Mouse (Mus musculus) heart, embryonic 16.5 days (tissue): ENCODE measurements around the gene Stard3. TPM values are rescaled to one million over a fixed set of nuclear protein-coding genes. Genes with fewer than 3 reads are reported as not detected.

Experiments used
- ATAC-seq: fragments of 200-750 bp; cut with Nextera tagmentation; replicated peaks from 2 replicates; pipeline ENCODE4 v1.8.0; 2017; ENCODE audit warnings: moderate number of reproducible peaks; ENCODE audit not compliant: insufficient read depth, low FRiP score; ENCODE audit errors: extremely low read depth
- H3K27ac ChIP-seq: fragments of 300-500 bp; sonication (generic); 2 replicates; pipeline ENCODE4 v1.5.1; 2014; ENCODE audit warnings: mild to moderate bottlenecking, low read length, control low read depth, moderate library complexity
- H3K27me3 ChIP-seq: fragments of 300-500 bp; sonication (generic); 2 replicates; pipeline ENCODE4 v1.6.1; 2014; ENCODE audit warnings: low read length, mixed read lengths; ENCODE audit not compliant: control insufficient read depth, insufficient read depth
- H3K36me3 ChIP-seq: fragments of 300-500 bp; sonication (generic); 2 replicates; pipeline ENCODE4 v1.6.1; 2014; ENCODE audit not compliant: control insufficient read depth, insufficient read depth
- H3K4me1 ChIP-seq: fragments of 300-500 bp; sonication (generic); 2 replicates; pipeline ENCODE4 v1.6.1; 2014; ENCODE audit warnings: low read length, mixed read lengths; ENCODE audit not compliant: control insufficient read depth, insufficient read depth
- H3K4me2 ChIP-seq: fragments of 300-500 bp; sonication (generic); 2 replicates; pipeline ENCODE4 v1.6.1; 2014; ENCODE audit warnings: low read depth, mild to moderate bottlenecking, control low read depth, low read length
- H3K4me3 ChIP-seq: fragments of 300-500 bp; sonication (generic); 2 replicates; pipeline ENCODE4 v1.5.1; 2014; ENCODE audit warnings: mild to moderate bottlenecking, control low read depth, low read length
- H3K9ac ChIP-seq: fragments of 300-500 bp; sonication (generic); 2 replicates; pipeline ENCODE4 v1.6.1; 2014; ENCODE audit warnings: low read length, control low read depth
- H3K9me3 ChIP-seq: fragments of 300-500 bp; sonication (generic); replicated peaks from 2 replicates; pipeline ENCODE4 v1.6.1; 2016; ENCODE audit warnings: low read length; ENCODE audit not compliant: control insufficient read depth
- WGBS: fragments of 180-500 bp; shearing (Covaris S2); extraction: QIAGEN DNeasy Blood & Tissue Kit; methylation state at CpG from one replicate; pipeline ENCODE4 v1.1.7; 2014; 5-methylcytosine and 5-hydroxymethylcytosine counted together
- polyA plus RNA-seq: library from polyadenylated mRNA; unstranded; fragments of >200 nt; fragmentation: Nextera tagmentation; extraction: Ambion mirVana; gene quantifications from 2 replicates; pipeline ENCODE4 v1.2.1, GENCODE M21; 2015

Gene Stard3
- polyA plus RNA-seq, 1 experiment from 2014 or later: 43.0 TPM

DNA sequence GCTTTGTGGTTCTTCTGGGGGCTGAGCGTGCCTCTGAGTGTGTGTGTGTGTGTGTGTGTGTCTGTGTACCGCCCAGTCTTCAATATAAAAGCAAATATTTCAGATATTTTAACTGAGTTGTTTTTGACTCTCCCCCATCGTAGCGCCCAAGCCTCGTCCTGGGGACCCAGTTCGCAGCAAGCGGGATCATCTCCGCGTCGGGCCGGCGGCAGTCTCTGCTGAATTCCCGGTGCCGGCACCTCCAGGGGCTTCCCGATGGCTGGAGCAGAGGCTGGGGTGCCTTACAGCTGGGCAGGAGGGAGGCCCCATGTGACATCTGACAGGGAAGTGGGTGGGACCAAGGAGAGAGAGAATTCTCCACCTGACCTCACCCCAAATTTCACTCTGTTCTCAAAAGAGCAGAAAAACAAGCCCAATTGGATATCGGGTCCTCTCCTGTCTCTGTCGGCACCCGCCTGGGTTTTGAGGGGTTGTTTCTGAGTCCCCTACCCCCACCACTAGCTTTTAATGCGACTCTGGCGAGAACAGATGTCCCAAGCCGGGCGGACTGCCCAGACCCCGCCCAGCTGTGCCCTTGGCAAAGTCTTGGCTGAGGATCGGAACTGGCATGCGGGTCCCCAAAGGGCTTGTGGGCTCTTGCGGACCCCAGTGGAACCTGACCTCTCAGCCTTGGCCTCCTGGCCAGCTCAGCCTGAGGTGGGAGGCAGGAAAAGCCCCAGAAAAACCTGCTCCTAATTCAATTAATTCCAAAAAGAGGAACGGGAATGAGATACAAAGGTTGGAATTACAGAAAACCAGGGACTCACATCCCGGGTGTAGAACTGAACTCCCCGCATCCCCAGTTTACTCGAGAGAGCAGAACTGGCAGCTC, 37.1 kb upstream of the Stard3 start:
- H3K9ac ChIP-seq: no peak overlapping the region
- no peak overlapping the region for H3K27ac ChIP-seq
- no peaks in the 10 kb centered on the region for H3K36me3 ChIP-seq
- H3K4me3 ChIP-seq: no peak overlapping the region
- ATAC-seq: no peak
- no peak overlapping the region for H3K4me2 ChIP-seq
- H3K9me3 ChIP-seq: no peaks in the 10 kb centered on the region
- H3K4me1 ChIP-seq: no peaks in the 10 kb centered on the region
- peaks cover 94% of the 10 kb centered on the region for H3K27me3 ChIP-seq
- WGBS: 2% methylated on average over 30 of the region's 30 CpGs

DNA sequence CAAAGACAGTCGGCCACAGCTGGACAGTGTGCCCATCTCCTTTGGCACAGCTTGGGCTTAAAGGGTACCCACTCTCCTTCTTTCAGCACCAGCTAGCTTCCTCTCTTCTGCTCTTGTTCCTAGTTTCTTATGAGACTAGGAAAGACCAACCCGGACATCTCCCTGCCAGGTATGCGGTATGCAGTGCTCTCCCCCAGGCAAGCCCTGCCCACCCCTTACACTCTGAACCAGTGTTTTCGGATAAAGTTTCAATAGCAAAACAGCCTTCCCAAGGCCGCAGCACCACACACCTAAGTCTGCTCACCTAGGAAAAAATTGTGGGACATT, 36.5 kb upstream of the Stard3 start:
- no peak overlapping the region for H3K4me2 ChIP-seq

DNA sequence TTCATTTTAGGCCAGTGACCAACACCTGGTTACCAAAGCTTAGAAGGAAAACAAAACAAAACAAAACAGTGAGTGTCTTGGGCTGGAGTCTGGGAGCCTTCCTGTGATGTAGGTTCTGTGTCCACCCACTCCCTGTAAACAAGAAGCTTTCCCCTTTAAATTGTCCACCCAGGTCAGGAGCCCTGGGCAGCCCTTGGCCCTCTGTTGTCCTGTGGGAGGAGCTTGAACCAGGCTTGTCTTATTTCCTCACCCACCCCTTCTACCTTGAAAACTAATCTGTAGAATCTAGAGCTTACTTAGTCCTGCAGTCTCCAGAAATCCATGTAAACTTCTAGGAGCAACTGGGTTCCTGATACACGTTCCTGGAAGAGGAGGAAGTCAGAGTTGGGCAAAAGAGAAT, 36.0 kb upstream of the Stard3 start:
- H3K27ac ChIP-seq: no peak overlapping the region
- H3K27me3 ChIP-seq: peaks cover 92% of the 10 kb centered on the region
- ATAC-seq: no peak
- no peak overlapping the region for H3K4me2 ChIP-seq
- H3K9me3 ChIP-seq: no peaks in the 10 kb centered on the region
- WGBS: 7% methylated on average over 1 of the region's 1 CpGs
- H3K4me3 ChIP-seq: no peak overlapping the region
- H3K9ac ChIP-seq: no peak overlapping the region
- H3K4me1 ChIP-seq: no peaks in the 10 kb centered on the region
- H3K36me3 ChIP-seq: no peaks in the 10 kb centered on the region

More for the DNA sequence above, 36.5 kb upstream of the Stard3 start:
- Histone ChIP-seq H3K27ac (no peak overlapping the region), H3K9ac (no peak overlapping the region), H3K27me3 (peaks cover 92% of the 10 kb centered on the region), H3K9me3 (no peaks in the 10 kb centered on the region), H3K36me3 (no peaks in the 10 kb centered on the region), H3K4me1 (no peaks in the 10 kb centered on the region), H3K4me3 (no peak overlapping the region)
- WGBS: 3% methylated on average over 5 of the region's 5 CpGs
- no peak for ATAC-seq

DNA sequence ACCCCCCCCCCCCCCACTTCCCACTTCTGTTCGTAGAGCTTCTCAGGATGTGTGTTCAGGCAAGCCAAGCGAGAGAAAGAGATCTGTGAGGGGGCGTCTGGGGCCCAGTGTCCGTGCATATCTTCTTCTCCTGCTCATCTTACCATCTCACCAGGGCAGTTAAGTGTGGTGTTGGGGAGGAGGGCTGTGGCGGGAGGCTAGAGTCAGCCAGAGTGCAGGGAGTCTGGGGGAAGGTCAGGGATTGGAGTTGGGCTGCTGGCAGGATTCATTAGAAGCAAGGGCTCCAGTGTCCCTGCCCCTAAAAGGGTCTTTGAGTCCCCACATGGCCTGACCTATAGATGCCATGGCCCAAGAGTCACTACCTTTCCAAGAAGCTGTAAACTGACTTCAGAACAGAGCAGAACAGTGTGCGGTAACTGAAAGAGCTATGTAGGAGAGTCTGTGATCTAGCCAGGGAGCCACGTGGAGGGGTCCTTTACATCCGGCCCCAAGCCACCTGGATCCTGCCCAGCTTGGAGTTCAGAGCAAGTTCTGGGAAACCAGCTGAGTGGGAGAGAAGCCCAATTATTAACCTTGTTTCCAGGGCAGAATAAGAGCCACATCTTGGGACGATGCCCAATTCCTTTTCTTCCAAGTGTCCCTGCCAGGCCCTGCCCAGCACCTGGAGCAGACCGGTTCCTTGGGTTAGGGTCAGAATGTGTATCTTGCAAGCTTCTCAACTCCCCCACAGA, 34.9 kb upstream of the Stard3 start:
- peaks cover 5% of the 10 kb centered on the region for H3K4me1 ChIP-seq
- no peak for ATAC-seq
- WGBS: 5% methylated on average over 10 of the region's 10 CpGs
- H3K27me3 ChIP-seq: peaks cover 95% of the 10 kb centered on the region
- H3K9ac ChIP-seq: no peak overlapping the region
- no peak overlapping the region for H3K27ac ChIP-seq
- H3K9me3 ChIP-seq: no peaks in the 10 kb centered on the region
- H3K4me2 ChIP-seq: no peak overlapping the region
- H3K36me3 ChIP-seq: no peaks in the 10 kb centered on the region
- H3K4me3 ChIP-seq: no peak overlapping the region

DNA sequence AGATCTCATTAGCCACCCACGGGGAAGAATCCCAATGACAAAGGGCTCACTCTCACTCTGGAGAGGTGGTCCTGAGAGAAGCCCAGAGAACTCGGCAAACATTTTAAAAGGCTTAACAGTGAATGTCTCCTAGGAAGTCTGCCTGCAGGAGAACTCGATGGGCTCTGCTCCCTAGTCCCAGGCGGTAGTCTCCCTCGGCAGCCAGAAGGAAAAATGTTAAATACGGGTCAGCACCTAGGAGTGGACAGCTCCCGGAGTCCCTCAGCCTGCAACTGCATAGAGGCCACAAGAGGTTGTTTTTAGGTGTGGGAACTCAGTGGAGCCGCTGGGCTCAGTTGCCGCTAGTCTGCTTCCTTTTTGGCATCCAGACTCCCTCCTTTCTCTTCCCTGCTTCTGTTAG, 34.2 kb upstream of the Stard3 start:
- Histone ChIP-seq H3K27ac (no peak overlapping the region), H3K9ac (no peak overlapping the region), H3K36me3 (no peaks in the 10 kb centered on the region), H3K4me2 (no peak overlapping the region), H3K4me1 (peaks cover 8% of the 10 kb centered on the region), H3K27me3 (peaks cover 95% of the 10 kb centered on the region), H3K9me3 (no peaks in the 10 kb centered on the region), H3K4me3 (no peak overlapping the region)
- ATAC-seq: no peak
- WGBS: 3% methylated on average over 9 of the region's 9 CpGs

DNA sequence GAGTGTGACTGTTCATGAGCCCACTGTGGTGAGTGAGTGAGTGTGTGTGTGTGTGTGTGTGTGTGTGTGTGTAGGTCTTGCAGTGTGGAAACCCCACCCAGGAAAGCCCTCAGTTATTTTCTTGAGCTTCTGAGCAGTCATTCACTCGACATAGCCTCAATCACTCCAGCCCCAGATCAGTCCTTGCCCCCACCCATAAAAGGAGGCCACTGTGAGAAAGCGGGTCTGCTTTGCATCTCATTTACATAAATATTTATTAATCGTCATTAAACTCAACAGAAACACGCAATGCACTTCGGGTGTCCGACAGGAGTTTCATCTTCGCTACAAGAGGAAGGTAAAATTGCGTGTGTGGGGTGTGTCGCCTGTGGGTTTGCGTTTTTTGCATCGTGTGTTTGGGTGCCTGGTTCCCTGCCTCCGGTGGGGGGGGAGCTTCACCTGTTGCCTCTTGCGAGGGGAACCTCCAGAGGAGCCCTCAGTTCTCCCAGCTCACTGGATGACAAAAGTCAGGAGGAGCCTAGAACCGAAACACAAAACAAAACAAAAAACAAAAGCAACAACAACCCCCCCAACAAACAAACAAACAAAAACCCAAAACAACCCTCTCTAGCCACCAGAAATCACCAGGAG, 32.9 kb upstream of the Stard3 start:
- peaks cover 8% of the 10 kb centered on the region for H3K4me1 ChIP-seq
- WGBS: 6% methylated on average over 14 of the region's 14 CpGs
- ATAC-seq: no peak

DNA sequence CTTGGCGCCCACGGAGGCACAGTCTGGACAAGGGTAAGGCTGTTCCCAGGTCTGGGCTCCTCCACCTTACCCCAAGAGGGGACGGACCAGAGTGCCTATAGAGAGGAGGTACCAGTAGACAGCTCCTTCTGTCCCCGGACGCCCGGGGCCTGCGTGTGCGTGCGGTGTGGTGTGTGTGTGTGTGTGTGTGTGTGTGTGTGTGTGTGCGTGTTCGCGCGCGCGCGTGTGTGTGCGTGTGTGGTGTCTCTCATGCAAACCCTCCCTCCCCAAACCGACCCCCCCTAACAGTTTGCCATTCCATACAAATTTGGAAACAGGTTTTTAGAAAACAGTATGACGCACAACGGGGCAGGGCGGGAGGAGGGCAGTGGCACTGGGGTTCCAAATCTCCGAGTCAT, 32.3 kb upstream of the Stard3 start:
- no peaks in the 10 kb centered on the region for H3K36me3 ChIP-seq
- no peak for ATAC-seq
- H3K4me1 ChIP-seq: peaks cover 8% of the 10 kb centered on the region
- H3K27ac ChIP-seq: no peak overlapping the region
- no peak overlapping the region for H3K4me2 ChIP-seq
- 2% methylated on average over 22 of the region's 22 CpGs for WGBS
- H3K4me3 ChIP-seq: no peak overlapping the region
- H3K9me3 ChIP-seq: no peaks in the 10 kb centered on the region
- H3K9ac ChIP-seq: no peak overlapping the region
- peaks cover 97% of the 10 kb centered on the region for H3K27me3 ChIP-seq

More for the DNA sequence above, 32.9 kb upstream of the Stard3 start:
- Histone ChIP-seq H3K27ac (no peak overlapping the region), H3K27me3 (peaks cover 95% of the 10 kb centered on the region), H3K4me2 (no peak overlapping the region), H3K4me3 (no peak overlapping the region), H3K36me3 (no peaks in the 10 kb centered on the region), H3K9me3 (no peaks in the 10 kb centered on the region), H3K9ac (no peak overlapping the region)

DNA sequence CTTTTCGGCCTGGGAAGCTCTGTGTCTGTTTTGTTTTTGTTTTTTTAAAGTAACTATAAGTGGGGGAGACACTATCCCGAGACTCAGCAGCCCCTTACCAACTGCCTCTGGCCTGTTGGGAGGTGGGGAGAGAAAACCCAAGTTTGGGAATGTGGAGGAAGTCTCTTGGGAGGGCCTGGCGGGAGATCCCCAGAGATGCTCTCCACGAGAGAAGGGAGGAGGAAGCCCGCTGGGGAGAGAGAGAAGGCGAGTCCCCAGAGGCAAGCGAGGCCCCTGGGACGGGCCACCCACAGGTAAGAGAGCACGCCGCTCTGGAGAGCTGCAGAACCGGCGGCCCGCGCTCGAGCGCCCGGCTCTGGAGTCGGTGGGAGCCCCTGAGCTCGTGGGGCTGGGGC, 31.4 kb upstream of the Stard3 start:
- Histone ChIP-seq H3K9me3 (no peaks in the 10 kb centered on the region), H3K27ac (no peak overlapping the region), H3K4me2 (0 out of 2 replicates have a peak overlapping the region, but pooled peaks have one; percentile 58), H3K27me3 (peaks cover 97% of the 10 kb centered on the region), H3K36me3 (no peaks in the 10 kb centered on the region), H3K9ac (no peak overlapping the region), H3K4me1 (peaks cover 8% of the 10 kb centered on the region), H3K4me3 (peak overlapping the region; percentile 36; the same call in 1 of the 2 replicates)
- WGBS: 2% methylated on average over 19 of the region's 19 CpGs
- no peak for ATAC-seq
